Mouse (Mus musculus) adipocyte (in vitro differentiated cells): ENCODE measurements at regions not wholly inside any gene's neighbourhood (a gene's known extent, or its start where the extent isn't known, plus 50 kb on each side); places are given as distances from the start of the nearest gene placed in this dataset.
A peak's percentile ranks its signal among the peaks of the same experiment; 100 is the strongest.

ENCODE experiments used
- DNase-seq: peaks from one replicate; pipeline ENCODE4 v3.0.0-alpha.2; 2016; ENCODE audit warnings: low spot score

DNA sequence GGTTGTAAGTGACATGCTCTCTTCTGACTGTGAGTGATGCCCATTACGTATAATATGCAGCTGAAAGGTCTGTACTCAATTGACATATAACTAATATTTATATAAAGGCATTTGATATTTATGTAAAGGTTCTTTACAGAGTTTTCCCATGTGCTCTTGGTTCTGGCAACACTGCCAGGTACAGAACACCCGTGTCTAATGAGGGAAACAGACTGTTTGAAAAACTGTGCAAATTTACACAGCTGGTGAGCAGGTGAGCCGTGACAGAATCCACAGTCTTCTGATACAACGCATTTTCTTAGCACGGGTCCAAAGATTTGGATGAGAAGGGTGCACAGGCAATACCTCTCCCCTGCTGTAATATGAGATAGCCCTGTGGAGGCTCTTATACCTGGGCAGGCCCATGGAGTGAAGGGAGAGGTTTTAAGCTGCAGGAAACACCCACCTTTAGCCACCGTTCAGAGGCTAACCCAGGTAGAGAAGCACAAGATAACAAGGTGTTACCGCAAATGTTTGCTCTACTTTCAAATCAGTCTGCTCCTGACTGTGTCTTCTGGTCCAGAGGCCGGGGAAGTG is 161.0 kb downstream of the Foxo1 start:
- no peak for DNase-seq

- DNase-seq: peak; percentile 14
Observed at GRCm38 (mm10) chr3:52422826-52423225, 154.7 kb downstream of the Foxo1 start.

DNA sequence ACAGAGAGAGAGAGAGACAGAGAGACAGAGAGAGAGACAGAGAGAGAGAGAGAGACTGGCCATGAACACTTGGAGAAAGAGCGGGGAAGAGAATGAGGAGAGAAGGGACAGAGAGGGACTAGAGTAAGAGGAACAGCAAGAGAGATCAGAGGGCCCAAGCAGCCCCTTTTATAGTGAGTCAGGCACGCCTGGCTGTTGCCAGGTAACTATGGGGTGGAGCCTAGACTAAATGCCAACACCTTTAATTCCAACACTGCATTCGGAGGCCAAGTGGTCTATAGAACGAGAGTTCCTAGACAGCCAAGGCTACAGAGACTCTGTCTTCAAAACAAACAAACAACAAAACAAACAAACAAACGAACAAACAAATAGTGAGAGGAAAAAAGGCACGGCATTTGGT is 148.1 kb downstream of the Foxo1 start:
- no peak for DNase-seq

- DNase-seq: no peak
Observed at GRCm38 (mm10) chr3:52415361-52415760, 147.2 kb downstream of the Foxo1 start.

- no peak for DNase-seq
Observed at GRCm38 (mm10) chr3:52414017-52414416, 145.9 kb downstream of the Foxo1 start.

DNA sequence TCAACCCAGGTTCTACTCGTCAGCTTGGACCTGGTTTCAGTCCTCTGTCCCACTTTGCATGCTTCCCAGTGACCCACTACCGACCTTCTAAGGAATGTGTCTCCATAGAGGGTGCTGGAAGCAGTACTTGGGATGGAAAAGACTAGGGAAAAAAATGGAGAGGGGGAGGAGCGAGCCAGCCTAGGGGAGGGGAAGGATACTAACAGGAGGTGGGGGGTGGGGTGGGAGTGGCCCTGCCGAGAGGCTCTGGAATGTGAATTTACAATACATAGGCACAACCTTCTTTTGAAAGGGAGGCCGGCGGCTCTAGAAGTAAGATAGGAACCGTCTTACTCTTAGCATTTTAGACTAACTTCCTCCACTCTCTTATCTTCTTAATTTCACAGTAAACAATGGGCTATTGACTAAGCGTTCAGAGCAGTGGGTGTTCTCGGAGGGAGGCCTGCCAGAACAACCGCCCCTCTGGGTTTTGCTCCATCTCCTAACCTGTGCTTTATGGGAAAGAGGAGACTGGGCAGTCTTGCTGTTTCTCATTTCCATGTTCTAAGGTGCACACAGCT is 145.1 kb downstream of the Foxo1 start:
- no peak for DNase-seq

DNA sequence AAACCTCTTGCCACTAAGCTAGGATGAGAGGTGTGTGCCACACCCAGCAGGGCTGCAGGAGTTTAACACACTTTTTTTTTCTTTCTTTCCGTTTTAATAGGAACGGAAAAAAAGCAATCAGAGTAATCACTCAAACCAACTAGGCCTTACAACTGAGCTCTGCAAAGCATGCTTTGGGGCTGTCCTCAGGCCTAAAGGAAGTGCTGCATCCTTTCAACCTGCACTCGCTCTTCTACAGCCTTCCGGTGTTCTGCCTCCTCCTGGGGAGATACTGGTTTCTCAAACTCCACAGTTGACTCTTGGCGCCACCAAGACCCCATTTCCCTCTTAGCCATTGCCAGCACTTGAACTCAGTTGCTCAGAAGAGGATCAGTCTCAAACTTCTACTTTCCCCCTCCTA is 143.2 kb downstream of the Foxo1 start:
- DNase-seq: no peak

- no peak for DNase-seq
Observed at GRCm38 (mm10) chr3:52409465-52409864, 141.3 kb downstream of the Foxo1 start.

GRCm38 (mm10) chr3:52406778-52407318 is 138.7 kb downstream of the Foxo1 start:
- no peak for DNase-seq

DNA sequence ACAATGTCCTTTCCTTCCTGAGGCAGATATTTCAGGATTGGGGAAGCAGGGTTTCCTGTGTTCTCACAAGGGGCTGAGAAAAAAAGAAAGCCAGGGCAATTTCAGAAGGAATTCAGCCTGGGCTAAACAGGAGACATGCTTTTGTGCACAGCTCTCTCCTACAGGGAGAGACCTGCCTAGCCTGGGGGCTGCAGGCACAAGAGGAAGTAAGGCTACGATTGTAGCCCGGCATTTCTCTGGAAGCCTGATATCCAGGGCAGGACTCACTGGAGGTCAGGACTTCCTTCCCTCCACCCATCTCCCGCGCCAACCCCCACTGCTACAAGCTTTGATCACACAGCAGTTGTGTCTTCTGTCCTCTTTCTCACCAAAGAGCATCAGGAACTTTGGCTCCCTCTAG is 136.5 kb downstream of the Foxo1 start:
- no peak for DNase-seq

GRCm38 (mm10) chr3:52403032-52403431 is 134.9 kb downstream of the Foxo1 start:
- DNase-seq: no peak
